Mouse (Mus musculus) midbrain, embryonic 14.5 days (tissue): ENCODE data around the gene Ldlrad3. TPM values are rescaled to one million over a fixed set of nuclear protein-coding genes. Genes with fewer than 3 reads are reported as not detected.
A peak's percentile ranks its signal among the peaks of the same experiment; 100 is the strongest.

ENCODE experiments used
- ATAC-seq: fragments of 200-750 bp; cut with Nextera tagmentation; 2 replicates; pipeline ENCODE4 v1.8.0; 2017; ENCODE audit warnings: moderate number of reproducible peaks, moderate library complexity; ENCODE audit not compliant: low FRiP score, low TSS enrichment
- DNase-seq: peaks from one replicate; pipeline ENCODE4 v3.0.0-alpha.2; 2015
- H3K27ac ChIP-seq: fragments of 300-500 bp; sonication (generic); replicated peaks from 2 replicates; pipeline ENCODE4 v1.5.1; 2014; ENCODE audit warnings: mild to moderate bottlenecking, low read depth, low read length, moderate library complexity
- H3K27me3 ChIP-seq: fragments of 300-500 bp; sonication (generic); 2 replicates; pipeline ENCODE4 v1.6.1; 2014; ENCODE audit warnings: low read length, control low read depth, mixed read lengths; ENCODE audit not compliant: control insufficient read depth, insufficient read depth
- H3K36me3 ChIP-seq: fragments of 300-500 bp; sonication (generic); 2 replicates; pipeline ENCODE4 v1.6.1; 2014; ENCODE audit warnings: low read length, control low read depth; ENCODE audit not compliant: control insufficient read depth, insufficient read depth
- H3K4me1 ChIP-seq: fragments of 300-500 bp; sonication (generic); 2 replicates; pipeline ENCODE4 v1.6.1; 2014; ENCODE audit warnings: mild to moderate bottlenecking, antibody characterized with exemption, low read length, control low read depth; ENCODE audit not compliant: control insufficient read depth, insufficient read depth
- H3K4me2 ChIP-seq: fragments of 300-500 bp; sonication (generic); 2 replicates; pipeline ENCODE4 v1.6.1; 2014; ENCODE audit warnings: mild to moderate bottlenecking, low read length, moderate library complexity
- H3K4me3 ChIP-seq: fragments of 300-500 bp; sonication (generic); replicated peaks from 2 replicates; pipeline ENCODE4 v1.5.1; 2014; ENCODE audit warnings: low read depth, low read length
- H3K9ac ChIP-seq: fragments of 300-500 bp; sonication (generic); replicated peaks from 2 replicates; pipeline ENCODE4 v1.6.1; 2014; ENCODE audit warnings: mild to moderate bottlenecking, low read length, moderate library complexity
- H3K9me3 ChIP-seq: fragments of 300-500 bp; sonication (generic); 2 replicates; pipeline ENCODE4 v1.6.1; 2016; ENCODE audit warnings: low read length, control low read depth, mixed read lengths; ENCODE audit not compliant: control insufficient read depth
- WGBS: fragments of 180-500 bp; shearing (Covaris S2); extraction: QIAGEN DNeasy Blood & Tissue Kit; methylation state at CpG from one replicate; pipeline ENCODE4 v1.1.7; 2014; 5-methylcytosine and 5-hydroxymethylcytosine counted together
- polyA plus RNA-seq: library from polyadenylated mRNA; unstranded; fragments of >200 nt; fragmentation: Nextera tagmentation; extraction: Ambion mirVana; gene quantifications from 2 replicates; pipeline ENCODE4 v1.2.1, GENCODE M21; 2014

Ldlrad3 gene
- polyA plus RNA-seq, 1 experiment from 2014 or later, result 34.0 TPM

DNA sequence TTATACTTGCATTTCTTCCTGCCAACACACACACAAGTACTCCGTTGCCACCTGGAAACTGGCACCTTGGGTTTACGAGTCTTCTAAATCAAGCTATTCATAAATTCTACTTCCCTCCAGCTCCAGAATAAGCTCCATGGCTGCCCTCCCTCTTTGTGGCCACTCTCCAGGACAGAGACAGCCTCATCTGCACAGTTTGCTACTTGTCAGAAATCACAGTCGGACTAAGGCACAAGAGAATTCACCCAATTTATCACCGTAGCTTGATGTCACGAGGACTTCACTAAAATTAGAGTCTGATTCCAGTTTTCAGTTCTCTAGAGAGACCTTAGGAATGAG, 9.8 kb downstream of the Ldlrad3 start:
- H3K27me3 ChIP-seq, result no peaks in the 10 kb centered on the region
- H3K4me3 ChIP-seq, result no peak overlapping the region
- DNase-seq (no peak), ATAC-seq (no peak)
- no peak overlapping the region for H3K9ac ChIP-seq
- 73% methylated on average over 5 of the region's 5 CpGs for WGBS
- no peak overlapping the region for H3K4me2 ChIP-seq
- no peak overlapping the region for H3K27ac ChIP-seq
- H3K36me3 ChIP-seq, result no peaks in the 10 kb centered on the region
- H3K9me3 ChIP-seq, result no peaks in the 10 kb centered on the region
- no peaks in the 10 kb centered on the region for H3K4me1 ChIP-seq

DNA sequence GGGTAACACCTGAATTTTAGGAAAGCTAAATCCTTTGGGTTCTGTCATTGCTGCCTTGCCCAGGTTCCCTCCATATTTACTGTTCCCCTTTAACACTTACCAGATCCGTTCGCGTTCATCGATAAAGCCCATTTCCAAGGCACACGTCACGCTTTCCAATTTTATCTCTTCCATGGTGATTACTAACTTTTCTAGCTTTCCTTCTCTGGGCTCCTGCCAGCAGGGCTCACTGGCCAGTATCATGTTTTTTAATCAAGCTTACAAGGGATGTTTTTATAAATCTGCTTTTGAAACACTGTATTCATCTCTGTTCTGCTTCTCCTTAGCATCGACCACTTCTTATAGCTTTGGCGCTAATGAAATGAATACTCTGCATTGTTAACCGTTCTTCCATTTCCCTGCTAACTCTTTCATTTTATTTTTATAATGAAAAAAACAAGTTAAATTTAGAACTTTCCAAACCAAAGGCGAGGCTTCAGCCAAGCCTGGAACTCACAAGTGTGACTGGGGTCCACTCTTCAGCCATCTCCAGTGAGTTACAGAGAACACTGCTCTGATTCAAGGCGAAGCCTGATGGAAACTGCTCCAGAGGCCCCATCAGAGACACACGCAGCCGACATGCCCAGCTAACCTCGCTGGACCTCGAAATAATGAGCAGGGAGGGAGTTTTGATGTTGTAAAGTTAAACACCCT, 10.3 kb downstream of the Ldlrad3 start:
- ATAC-seq (no peak), DNase-seq (no peak)
- Histone ChIP-seq H3K4me3 (no peak overlapping the region), H3K27me3 (no peaks in the 10 kb centered on the region), H3K4me2 (no peak overlapping the region), H3K27ac (no peak overlapping the region), H3K4me1 (no peaks in the 10 kb centered on the region), H3K9me3 (no peaks in the 10 kb centered on the region), H3K36me3 (no peaks in the 10 kb centered on the region), H3K9ac (no peak overlapping the region)
- WGBS, result 75% methylated on average over 15 of the region's 15 CpGs

DNA sequence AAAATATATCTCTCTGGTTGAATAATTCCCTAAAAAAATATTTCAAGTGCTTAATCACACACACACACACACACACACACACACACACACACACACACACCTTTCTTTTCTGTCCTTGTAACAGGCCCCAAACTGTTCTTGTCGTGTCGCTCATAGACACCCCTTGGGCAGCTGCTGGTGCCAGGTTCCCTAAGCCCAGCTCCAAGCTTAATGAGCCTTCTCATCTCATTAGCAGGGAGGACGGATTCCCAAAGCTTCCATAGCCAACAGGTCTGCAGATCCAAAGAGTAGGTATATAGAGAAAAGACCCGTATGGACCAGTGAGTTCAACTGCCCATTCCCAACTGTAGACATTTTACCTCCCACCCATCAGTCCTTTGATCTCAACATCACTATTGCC, 13.7 kb downstream of the Ldlrad3 start:
- H3K4me2 ChIP-seq, result no peak overlapping the region
- no peaks in the 10 kb centered on the region for H3K4me1 ChIP-seq
- no peaks in the 10 kb centered on the region for H3K27me3 ChIP-seq
- H3K27ac ChIP-seq, result no peak overlapping the region
- H3K36me3 ChIP-seq, result no peaks in the 10 kb centered on the region
- WGBS, result 78% methylated on average over 4 of the region's 4 CpGs
- no peak overlapping the region for H3K9ac ChIP-seq
- ATAC-seq, result no peak
- DNase-seq, result no peak
- no peaks in the 10 kb centered on the region for H3K9me3 ChIP-seq
- H3K4me3 ChIP-seq, result no peak overlapping the region

DNA sequence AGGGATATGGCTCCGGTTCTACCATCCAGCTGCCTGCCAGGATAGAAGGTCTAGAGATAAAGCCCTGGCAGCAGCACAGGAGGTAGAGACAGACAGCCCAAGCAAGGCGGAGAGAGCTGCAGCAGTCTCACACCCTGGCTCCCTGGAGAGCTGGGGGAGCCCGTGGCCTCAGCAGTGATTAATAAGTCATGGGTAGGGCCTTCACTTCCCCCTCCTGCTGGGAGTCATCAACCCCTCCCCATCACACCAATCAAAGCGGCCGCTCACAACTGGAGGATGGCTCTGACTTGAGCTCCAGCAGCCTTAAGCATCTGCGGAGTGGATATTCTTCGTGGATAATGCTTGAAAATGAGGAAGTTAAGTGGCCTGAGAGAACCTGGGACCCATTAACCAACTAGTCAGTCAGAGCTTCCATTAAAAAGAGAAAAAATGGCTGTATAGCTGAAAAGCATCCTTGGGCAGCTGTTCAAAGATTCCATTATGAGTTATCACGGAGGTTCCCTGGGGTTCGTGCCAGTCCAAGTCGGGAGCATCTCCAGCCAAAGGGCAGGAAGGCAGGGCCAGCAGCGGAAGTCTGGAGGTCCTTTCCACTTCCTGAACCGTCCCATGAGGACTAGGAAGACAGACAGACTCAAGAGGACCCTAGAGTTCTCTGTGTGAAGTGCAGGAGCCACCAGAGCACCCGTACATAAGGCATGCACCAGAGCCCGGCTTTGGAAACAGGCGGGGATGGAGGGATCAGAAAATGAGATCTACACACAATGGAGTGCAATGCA, 19.4 kb downstream of the Ldlrad3 start:
- H3K4me2 ChIP-seq, result no peak overlapping the region
- no peak overlapping the region for H3K4me3 ChIP-seq
- WGBS, result 46% methylated on average over 15 of the region's 15 CpGs

DNA sequence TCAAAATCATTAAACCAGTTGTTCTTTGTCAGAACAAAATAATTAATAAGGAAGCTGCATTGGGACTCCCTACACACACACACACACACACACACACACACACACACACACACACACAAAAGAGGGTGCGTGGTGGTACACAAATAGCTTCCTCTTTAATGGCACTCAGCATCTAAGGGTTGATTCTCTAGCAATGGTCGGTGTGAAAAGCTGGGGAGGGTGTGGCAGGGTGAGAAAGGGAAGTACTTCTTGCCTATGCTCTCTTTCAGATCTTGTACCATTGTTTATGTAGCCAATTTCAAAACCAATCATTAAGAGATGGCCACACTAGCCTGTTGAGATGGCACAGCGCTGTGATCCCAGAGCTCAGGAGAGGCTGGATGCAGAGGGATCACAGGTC, 23.1 kb downstream of the Ldlrad3 start:
- DNase-seq (no peak), ATAC-seq (no peak)
- Histone ChIP-seq H3K4me3 (no peak overlapping the region), H3K4me2 (no peak overlapping the region), H3K4me1 (peaks cover 15% of the 10 kb centered on the region), H3K9me3 (no peaks in the 10 kb centered on the region), H3K27me3 (no peaks in the 10 kb centered on the region), H3K27ac (no peak overlapping the region), H3K36me3 (no peaks in the 10 kb centered on the region), H3K9ac (no peak overlapping the region)
- WGBS, result 95% methylated on average over 3 of the region's 3 CpGs

More for the DNA sequence above, 19.4 kb downstream of the Ldlrad3 start:
- Histone ChIP-seq H3K9me3 (no peaks in the 10 kb centered on the region), H3K27ac (peak overlapping the region; percentile 15; the same call in 1 of the 2 replicates), H3K27me3 (no peaks in the 10 kb centered on the region), H3K36me3 (no peaks in the 10 kb centered on the region), H3K4me1 (peaks cover 15% of the 10 kb centered on the region), H3K9ac (no peak overlapping the region)
- peak; percentile 41; the same call in 1 of the 2 replicates for ATAC-seq
- DNase-seq, result peak; percentile 42

DNA sequence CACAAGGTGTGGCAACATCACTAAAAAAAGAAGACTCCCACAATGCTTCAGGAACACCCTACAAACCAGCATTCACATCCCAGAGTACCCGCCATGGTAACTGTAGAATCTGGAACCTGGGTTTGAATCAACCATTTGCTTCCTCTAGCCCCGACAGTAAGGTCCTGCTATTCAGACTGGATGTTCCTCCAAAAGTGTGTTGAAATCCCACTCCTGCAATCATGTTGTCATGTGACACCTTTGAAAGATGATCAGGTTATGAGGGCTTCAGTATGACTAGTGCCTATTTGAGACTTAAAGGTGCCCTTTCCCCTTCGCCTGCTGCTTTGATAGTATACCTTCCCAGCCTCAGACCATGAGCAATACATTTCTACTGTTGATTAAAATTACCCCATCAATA, 28.6 kb downstream of the Ldlrad3 start:
- ATAC-seq (no peak), DNase-seq (no peak)
- Histone ChIP-seq H3K4me2 (no peak overlapping the region), H3K4me1 (peaks cover 9% of the 10 kb centered on the region; the same call in 1 of the 2 replicates), H3K27me3 (no peaks in the 10 kb centered on the region), H3K36me3 (no peaks in the 10 kb centered on the region), H3K9ac (no peak overlapping the region), H3K9me3 (no peaks in the 10 kb centered on the region), H3K4me3 (no peak overlapping the region), H3K27ac (no peak overlapping the region)
- WGBS, result 95% methylated on average over 3 of the region's 3 CpGs

DNA sequence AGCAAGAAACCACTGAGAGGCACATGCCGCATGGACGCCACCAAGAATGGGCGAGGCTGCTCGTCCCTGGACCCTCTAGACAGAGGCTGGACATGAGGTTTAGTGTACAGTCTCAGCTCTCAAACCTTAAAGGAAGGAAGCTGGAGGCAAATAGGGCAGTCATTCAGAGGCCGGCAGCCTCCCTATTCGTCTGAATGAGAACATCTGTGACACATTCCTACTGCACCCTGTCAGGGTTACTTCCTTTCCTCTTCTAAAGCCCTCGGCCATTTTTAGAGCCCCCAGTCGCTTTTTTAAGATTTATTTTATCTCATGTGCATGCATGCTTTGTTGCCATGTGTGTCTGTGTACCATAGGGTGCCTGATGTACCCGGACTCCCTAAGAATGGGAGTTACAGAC, 29.2 kb downstream of the Ldlrad3 start:
- WGBS, result 91% methylated on average over 9 of the region's 9 CpGs
- H3K4me2 ChIP-seq, result no peak overlapping the region
- peak overlapping the region; percentile 34; the same call in 1 of the 2 replicates for H3K27ac ChIP-seq
- H3K27me3 ChIP-seq, result no peaks in the 10 kb centered on the region
- DNase-seq (no peak), ATAC-seq (no peak)
- no peaks in the 10 kb centered on the region for H3K36me3 ChIP-seq
- H3K9me3 ChIP-seq, result no peaks in the 10 kb centered on the region
- peaks cover 9% of the 10 kb centered on the region; the same call in 1 of the 2 replicates for H3K4me1 ChIP-seq
- no peak overlapping the region for H3K9ac ChIP-seq
- no peak overlapping the region for H3K4me3 ChIP-seq

DNA sequence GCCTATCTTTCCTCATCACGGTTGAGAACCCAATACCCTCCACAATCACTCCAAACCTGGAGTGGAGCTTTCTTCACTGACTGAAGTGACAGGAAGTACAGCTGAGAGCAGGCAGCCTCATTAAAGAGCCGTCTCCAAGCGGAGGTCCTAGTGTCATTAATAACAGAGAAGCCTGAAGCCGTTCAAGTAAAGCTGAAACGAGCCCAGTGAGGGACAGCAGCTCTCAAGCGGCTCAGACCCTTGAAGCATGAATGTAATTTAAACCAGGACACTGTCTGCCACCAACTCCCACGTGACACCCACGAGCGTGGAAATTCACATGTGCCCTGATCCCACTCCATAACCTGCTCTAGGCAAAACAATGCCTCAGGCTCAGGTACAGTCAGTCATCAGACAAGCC, 29.7 kb downstream of the Ldlrad3 start:
- peak; percentile 43 for DNase-seq
- 38% methylated on average over 9 of the region's 9 CpGs for WGBS

More for the DNA sequence above, 29.7 kb downstream of the Ldlrad3 start:
- no peak overlapping the region for H3K4me3 ChIP-seq
- no peaks in the 10 kb centered on the region for H3K27me3 ChIP-seq
- no peak; the same call in 1 of the 2 replicates for ATAC-seq
- peaks cover 9% of the 10 kb centered on the region; the same call in 1 of the 2 replicates for H3K4me1 ChIP-seq
- H3K4me2 ChIP-seq, result no peak overlapping the region
- H3K36me3 ChIP-seq, result no peaks in the 10 kb centered on the region
- peak overlapping the region; percentile 34; the same call in 1 of the 2 replicates for H3K27ac ChIP-seq
- H3K9me3 ChIP-seq, result no peaks in the 10 kb centered on the region
- H3K9ac ChIP-seq, result no peak overlapping the region
